Comparison of ENCODE assay signal across 25 mouse cellular contexts in the genomic region with DNA sequence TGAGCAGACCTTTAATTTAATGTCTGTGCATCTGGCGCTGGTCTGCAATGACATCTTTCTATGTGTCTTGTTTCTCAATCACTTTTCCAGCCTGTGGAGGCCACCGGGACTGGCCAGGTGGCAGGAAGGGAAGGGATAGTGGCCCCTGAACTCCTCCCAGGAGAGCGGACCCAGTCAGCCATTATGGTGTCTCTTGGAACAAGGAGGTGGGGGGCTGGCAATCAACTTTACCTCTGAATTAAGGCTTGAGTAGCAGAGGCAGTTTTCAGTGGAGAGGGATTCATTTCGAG.
"Had no signal": no experiment of that assay in that cellular context is flagged by ENCODE, and none has a peak within 500 bp of the region (broad histone marks: within the 10 kb centered on the region; RNA-seq: fewer than 3 reads in every experiment).

No protein-coding gene starts in this region.

- DNase-seq: gastrocnemius, adult 2 months; gastrocnemius, postnatal 10 days; gastrocnemius, postnatal 25 days; heart, adult 2 months; heart, postnatal 14 days; heart, postnatal 4 days; kidney, adult 18-20 months; kidney, adult 8-10 months; kidney, postnatal 10 days; kidney, postnatal 25 days; kidney, postnatal 4 days had no signal

- H3K4me2 ChIP-seq: heart, embryonic 11.5 days; heart, embryonic 13.5 days; heart, embryonic 15.5 days; hindbrain, embryonic 12.5 days; hindbrain, embryonic 14.5 days; intestine, embryonic 15.5 days; limb, embryonic 12.5 days; limb, embryonic 15.5 days; liver, embryonic 12.5 days had no signal

- H3K27ac ChIP-seq: gastrocnemius, adult 2 months; heart, adult 2 months; heart, embryonic 13.5 days; heart, embryonic 15.5 days; hindbrain, embryonic 12.5 days; hindbrain, embryonic 14.5 days; intestine, embryonic 15.5 days; layer of hippocampus, adult 2 months; left cerebral cortex, adult 2 months; liver, embryonic 12.5 days; liver, embryonic 14.5 days had no signal

- H3K9ac ChIP-seq: heart, embryonic 13.5 days; heart, embryonic 15.5 days; hindbrain, embryonic 12.5 days; hindbrain, embryonic 14.5 days; intestine, embryonic 15.5 days; limb, embryonic 12.5 days; limb, embryonic 15.5 days; liver, embryonic 12.5 days; liver, embryonic 14.5 days had no signal

- H3K4me3 ChIP-seq: gastrocnemius, adult 2 months; heart, adult 2 months; heart, embryonic 13.5 days; heart, embryonic 15.5 days; hindbrain, embryonic 12.5 days; intestine, embryonic 15.5 days; layer of hippocampus, adult 2 months; left cerebral cortex, adult 2 months; limb, embryonic 12.5 days; limb, embryonic 15.5 days; liver, embryonic 12.5 days had no signal

- H3K36me3 ChIP-seq: heart, embryonic 13.5 days; heart, embryonic 15.5 days; hindbrain, embryonic 12.5 days; intestine, embryonic 15.5 days; limb, embryonic 12.5 days; limb, embryonic 15.5 days; liver, embryonic 12.5 days had no signal

- H3K9me3 ChIP-seq: heart, embryonic 13.5 days; heart, embryonic 15.5 days; hindbrain, embryonic 12.5 days; intestine, embryonic 15.5 days; limb, embryonic 12.5 days; limb, embryonic 15.5 days; liver, embryonic 12.5 days had no signal

- ATAC-seq: inflammation-experienced regulatory T-cells, adult 6 months; intestine, embryonic 15.5 days; intestine, postnatal 0 days; liver, embryonic 12.5 days had no signal

- H3K27me3 ChIP-seq: heart, embryonic 13.5 days; heart, embryonic 15.5 days; hindbrain, embryonic 12.5 days; intestine, embryonic 15.5 days; limb, embryonic 12.5 days; limb, embryonic 15.5 days; liver, embryonic 12.5 days had no signal
